Mouse (Mus musculus) spleen, adult 2 months (tissue): ENCODE measurements around the gene Gm49450. TPM values are rescaled to one million over a fixed set of nuclear protein-coding genes. Genes with fewer than 3 reads are reported as not detected.
"Not testable (repeated sequence)": the region's sequence is repeated elsewhere in the genome, so short reads cannot be mapped to it uniquely, and the experiment has no call there.

Source experiments
- DNase-seq, 2 experiments: peaks; one replicate each; pipeline versions ENCODE4 v3.0.0 to v3.0.0-alpha.2; 2012 to 2021; ENCODE audit warnings: low spot score in 2 of 2, low read depth in 1 of 2
- H3K27ac ChIP-seq: fragments of 200-500 bp; 2 replicates; pipeline ENCODE4 v1.5.1; 2012; ENCODE audit warnings: low read length, inconsistent platforms; ENCODE audit not compliant: insufficient read depth
- H3K27me3 ChIP-seq: fragments of 200-500 bp; 2 replicates; pipeline ENCODE4 v1.6.1; 2012; ENCODE audit warnings: mild to moderate bottlenecking, moderate library complexity, low read length, inconsistent platforms; ENCODE audit not compliant: control insufficient read depth, insufficient read depth
- H3K36me3 ChIP-seq: fragments of 200-500 bp; 2 replicates; pipeline ENCODE4 v1.6.1; 2012; ENCODE audit warnings: mild to moderate bottlenecking, low read length, inconsistent platforms; ENCODE audit not compliant: control insufficient read depth, insufficient read depth
- H3K4me1 ChIP-seq: fragments of 200-500 bp; 2 replicates; pipeline ENCODE4 v1.6.1; 2011; ENCODE audit warnings: inconsistent platforms; ENCODE audit not compliant: control insufficient read depth, insufficient read depth, insufficient read length
- H3K4me3 ChIP-seq: fragments of 200-500 bp; 2 replicates; pipeline ENCODE4 v1.5.1; 2011; ENCODE audit warnings: mild to moderate bottlenecking, inconsistent platforms; ENCODE audit not compliant: insufficient read depth, insufficient read length; ENCODE audit errors: extremely low read depth
- CTCF ChIP-seq: fragments of 200-500 bp; IDR thresholded peaks from 2 replicates; pipeline ENCODE4 v1.5.1; 2011; ENCODE audit warnings: mild to moderate bottlenecking, inconsistent platforms; ENCODE audit not compliant: insufficient read depth, insufficient read length, insufficient replicate concordance; ENCODE audit errors: extremely low read depth
- POLR2A ChIP-seq: fragments of 200-500 bp; IDR thresholded peaks from 2 replicates; pipeline ENCODE4 v1.6.1; 2011; ENCODE audit warnings: low read depth, low read length, inconsistent platforms
- WGBS: fragments of 180-500 bp; shearing (Covaris S2); methylation state at CpG from one replicate; pipeline ENCODE4 v1.1.7; 2018; 5-methylcytosine and 5-hydroxymethylcytosine counted together
- polyA plus RNA-seq: library from polyadenylated mRNA; depleted of rRNA; stranded (reverse); fragments of >200 nt; gene quantifications from 2 replicates; pipeline ENCODE4 v1.2.3, GENCODE M21; 2012

The Gm49450 gene
- polyA plus RNA-seq, 1 experiment, result 16.3 TPM

- Histone ChIP-seq H3K4me3 (no peak overlapping the region), H3K27me3 (no peaks in the 10 kb centered on the region), H3K4me1 (no peaks in the 10 kb centered on the region), H3K36me3 (no peaks in the 10 kb centered on the region), H3K27ac (no peak overlapping the region)
- no peak for DNase-seq
- 92% methylated on average over 4 of the region's 4 CpGs for WGBS
- TF ChIP-seq CTCF, result no peak
These were observed 10.2 kb downstream of the Gm49450 start for GRCm38 (mm10) chr15:98943133-98943532.

GRCm38 (mm10) chr15:98942081-98942480 is 11.3 kb downstream of the Gm49450 start:
- H3K4me1 ChIP-seq, result peaks cover 4% of the 10 kb centered on the region; the same call in 1 of the 2 replicates
- TF ChIP-seq POLR2A (no peak), CTCF (no peak)
- H3K4me3 ChIP-seq, result no peak overlapping the region
- no peaks in the 10 kb centered on the region for H3K36me3 ChIP-seq
- no peaks in the 10 kb centered on the region for H3K27me3 ChIP-seq
- DNase-seq, result no peak
- H3K27ac ChIP-seq, result no peak overlapping the region
- WGBS, result 88% methylated on average over 4 of the region's 4 CpGs

- no peak for DNase-seq
- H3K36me3 ChIP-seq, result no peaks in the 10 kb centered on the region
- peaks cover 7% of the 10 kb centered on the region; the same call in 1 of the 2 replicates for H3K4me1 ChIP-seq
- H3K4me3 ChIP-seq, result no peak overlapping the region
- WGBS, result 85% methylated on average over 2 of the region's 2 CpGs
- H3K27ac ChIP-seq, result no peak overlapping the region
- no peaks in the 10 kb centered on the region for H3K27me3 ChIP-seq
- no peak for TF ChIP-seq POLR2A
- TF ChIP-seq CTCF, result no peak
These were observed 11.8 kb downstream of the Gm49450 start for GRCm38 (mm10) chr15:98941539-98941938.

- 85% methylated on average over 10 of the region's 10 CpGs for WGBS
- TF ChIP-seq POLR2A, result no peak
- no peak for TF ChIP-seq CTCF
These were observed 12.5 kb downstream of the Gm49450 start for GRCm38 (mm10) chr15:98940816-98941215.

GRCm38 (mm10) chr15:98934217-98934839 is 19.0 kb downstream of the Gm49450 start, which contains the start of gene Tuba1b:
Gene Tuba1b, minus strand, starts transcription at chr15:98934565.
- Histone ChIP-seq H3K27ac (peak within 1 kb of the TSS; percentile 96), H3K4me3 (peak within 1 kb of the TSS; percentile 82), H3K4me1 (peaks cover 16% of the 10 kb centered on the region; the same call in 1 of the 2 replicates), H3K27me3 (no peaks in the 10 kb centered on the region), H3K36me3 (peaks cover 5% of the 10 kb centered on the region)
- peak; percentile 64 for TF ChIP-seq POLR2A
- TF ChIP-seq CTCF, result no peak
- DNase-seq, result peak; percentile 73 to 86
- WGBS, result under 1% methylated on average over 57 of the region's 58 CpGs

More at GRCm38 (mm10) chr15:98940816-98941215, 12.5 kb downstream of the Gm49450 start:
- DNase-seq, result no peak
- H3K4me3 ChIP-seq, result no peak overlapping the region
- H3K36me3 ChIP-seq, result no peaks in the 10 kb centered on the region
- H3K27ac ChIP-seq, result no peak overlapping the region
- peaks cover 7% of the 10 kb centered on the region; the same call in 1 of the 2 replicates for H3K4me1 ChIP-seq
- H3K27me3 ChIP-seq, result no peaks in the 10 kb centered on the region

- Histone ChIP-seq H3K4me3 (peak overlapping the region; percentile 82), H3K27me3 (no peaks in the 10 kb centered on the region), H3K27ac (peak overlapping the region; percentile 96), H3K4me1 (peaks cover 16% of the 10 kb centered on the region; the same call in 1 of the 2 replicates), H3K36me3 (peaks cover 5% of the 10 kb centered on the region)
- DNase-seq, result peak; percentile 69 to 92
- under 1% methylated on average over 35 of the region's 35 CpGs for WGBS
- TF ChIP-seq POLR2A, result no peak
- TF ChIP-seq CTCF, result no peak
These were observed 19.5 kb downstream of the Gm49450 start for GRCm38 (mm10) chr15:98933833-98934216.

GRCm38 (mm10) chr15:98933004-98933671 is 20.2 kb downstream of the Gm49450 start:
- not testable (repeated sequence) for H3K27me3 ChIP-seq, H3K36me3 ChIP-seq, DNase-seq
- H3K4me1 ChIP-seq, result peaks cover 16% of the 10 kb centered on the region; the same call in 1 of the 2 replicates
- H3K4me3 ChIP-seq, result peak overlapping the region; percentile 82
- WGBS, result 9% methylated on average over 8 of the region's 9 CpGs
- H3K27ac ChIP-seq, result peak overlapping the region; percentile 48
